Mouse (Mus musculus) forebrain, embryonic 13.5 days (tissue): ENCODE measurements around the gene Slc25a30. TPM values are rescaled to one million over a fixed set of nuclear protein-coding genes. Genes with fewer than 3 reads are reported as not detected.

Source experiments
- ATAC-seq: fragments of 200-750 bp; cut with Nextera tagmentation; 2 replicates; pipeline ENCODE4 v1.8.0; 2017
- H3K27ac ChIP-seq: fragments of 300-500 bp; sonication (generic); 2 replicates; pipeline ENCODE4 v1.5.1; 2015; ENCODE audit warnings: inconsistent platforms, mild to moderate bottlenecking, moderate library complexity
- H3K27me3 ChIP-seq: fragments of 300-500 bp; sonication (generic); 2 replicates; pipeline ENCODE4 v1.6.1; 2015; ENCODE audit warnings: mild to moderate bottlenecking, inconsistent platforms
- H3K36me3 ChIP-seq: fragments of 300-500 bp; sonication (generic); 2 replicates; pipeline ENCODE4 v1.6.1; 2015; ENCODE audit warnings: mild to moderate bottlenecking, inconsistent platforms; ENCODE audit not compliant: poor library complexity, severe bottlenecking
- H3K4me1 ChIP-seq: fragments of 300-500 bp; sonication (generic); 2 replicates; pipeline ENCODE4 v1.6.1; 2015; ENCODE audit warnings: inconsistent platforms
- H3K4me2 ChIP-seq: fragments of 300-500 bp; sonication (generic); 2 replicates; pipeline ENCODE4 v1.6.1; 2015; ENCODE audit warnings: inconsistent platforms, mild to moderate bottlenecking, moderate library complexity
- H3K4me3 ChIP-seq: fragments of 300-500 bp; sonication (generic); 2 replicates; pipeline ENCODE4 v1.5.1; 2015; ENCODE audit warnings: mild to moderate bottlenecking, inconsistent platforms
- H3K9ac ChIP-seq: fragments of 300-500 bp; sonication (generic); 2 replicates; pipeline ENCODE4 v1.6.1; 2015; ENCODE audit warnings: mild to moderate bottlenecking, inconsistent platforms
- H3K9me3 ChIP-seq: fragments of 300-500 bp; sonication (generic); replicated peaks from 2 replicates; pipeline ENCODE4 v1.6.1; 2016; ENCODE audit warnings: inconsistent platforms
- WGBS: fragments of 180-500 bp; shearing (Covaris S2); methylation state at CpG from one replicate; pipeline ENCODE4 v1.1.7; 2015; 5-methylcytosine and 5-hydroxymethylcytosine counted together
- polyA plus RNA-seq: library from polyadenylated mRNA; unstranded; fragments of >200 nt; fragmentation: Nextera tagmentation; extraction: Ambion mirVana; gene quantifications from 2 replicates; pipeline ENCODE4 v1.2.1, GENCODE M21; 2015

The Slc25a30 gene
- polyA plus RNA-seq, 1 experiment from 2014 or later: 9.5 TPM

GRCm38 (mm10) chr14:75826851-75827410, 40.1 kb upstream of the Slc25a30 start:
- H3K9ac ChIP-seq: no peak overlapping the region
- H3K36me3 ChIP-seq: no peaks in the 10 kb centered on the region
- H3K4me3 ChIP-seq: no peak overlapping the region
- no peak overlapping the region for H3K27ac ChIP-seq
- no peak overlapping the region for H3K4me2 ChIP-seq
- no peak for ATAC-seq
- peaks cover 19% of the 10 kb centered on the region for H3K27me3 ChIP-seq
- WGBS: 78% methylated on average over 3 of the region's 3 CpGs
- no peaks in the 10 kb centered on the region for H3K9me3 ChIP-seq
- H3K4me1 ChIP-seq: peaks cover 13% of the 10 kb centered on the region

GRCm38 (mm10) chr14:75820007-75820406, 33.2 kb upstream of the Slc25a30 start:
- H3K4me1 ChIP-seq: no peaks in the 10 kb centered on the region
- H3K9me3 ChIP-seq: no peaks in the 10 kb centered on the region
- no peak for ATAC-seq
- H3K27ac ChIP-seq: no peak overlapping the region
- H3K27me3 ChIP-seq: no peaks in the 10 kb centered on the region
- 92% methylated on average over 5 of the region's 5 CpGs for WGBS
- H3K9ac ChIP-seq: no peak overlapping the region
- H3K4me2 ChIP-seq: no peak overlapping the region
- no peak overlapping the region for H3K4me3 ChIP-seq
- no peaks in the 10 kb centered on the region for H3K36me3 ChIP-seq

- WGBS: 98% methylated on average over 2 of the region's 2 CpGs
- Histone ChIP-seq H3K27ac (no peak overlapping the region), H3K4me1 (no peaks in the 10 kb centered on the region), H3K9ac (no peak overlapping the region), H3K36me3 (no peaks in the 10 kb centered on the region), H3K4me2 (no peak overlapping the region), H3K27me3 (no peaks in the 10 kb centered on the region), H3K9me3 (no peaks in the 10 kb centered on the region), H3K4me3 (no peak overlapping the region)
- ATAC-seq: no peak
Measured at GRCm38 (mm10) chr14:75819341-75819740, 32.5 kb upstream of the Slc25a30 start.

- Histone ChIP-seq H3K4me3 (no peak overlapping the region), H3K9ac (no peak overlapping the region), H3K4me1 (no peaks in the 10 kb centered on the region), H3K27ac (no peak overlapping the region), H3K9me3 (no peaks in the 10 kb centered on the region), H3K27me3 (no peaks in the 10 kb centered on the region), H3K4me2 (no peak overlapping the region), H3K36me3 (no peaks in the 10 kb centered on the region)
- WGBS: 92% methylated on average over 2 of the region's 2 CpGs
- no peak for ATAC-seq
Measured at GRCm38 (mm10) chr14:75818528-75818927, 31.7 kb upstream of the Slc25a30 start.

GRCm38 (mm10) chr14:75809931-75810330, 23.1 kb upstream of the Slc25a30 start:
- H3K27ac ChIP-seq: no peak overlapping the region
- ATAC-seq: no peak
- no peak overlapping the region for H3K4me2 ChIP-seq
- no peaks in the 10 kb centered on the region for H3K36me3 ChIP-seq
- H3K4me3 ChIP-seq: no peak overlapping the region
- no peaks in the 10 kb centered on the region for H3K4me1 ChIP-seq
- H3K27me3 ChIP-seq: no peaks in the 10 kb centered on the region
- no peaks in the 10 kb centered on the region for H3K9me3 ChIP-seq
- no peak overlapping the region for H3K9ac ChIP-seq
- 86% methylated on average over 6 of the region's 6 CpGs for WGBS

GRCm38 (mm10) chr14:75807800-75808199, 21.0 kb upstream of the Slc25a30 start:
- 64% methylated on average over 8 of the region's 8 CpGs for WGBS

GRCm38 (mm10) chr14:75797769-75798386, 11.0 kb upstream of the Slc25a30 start:
- Histone ChIP-seq H3K4me3 (no peak overlapping the region), H3K27me3 (no peaks in the 10 kb centered on the region), H3K4me1 (no peaks in the 10 kb centered on the region), H3K27ac (no peak overlapping the region), H3K9me3 (no peaks in the 10 kb centered on the region), H3K9ac (no peak overlapping the region), H3K4me2 (no peak overlapping the region), H3K36me3 (no peaks in the 10 kb centered on the region)
- 42% methylated on average over 5 of the region's 5 CpGs for WGBS
- ATAC-seq: no peak

More at GRCm38 (mm10) chr14:75807800-75808199, 21.0 kb upstream of the Slc25a30 start:
- Histone ChIP-seq H3K36me3 (no peaks in the 10 kb centered on the region), H3K9me3 (no peaks in the 10 kb centered on the region), H3K9ac (no peak overlapping the region), H3K4me1 (no peaks in the 10 kb centered on the region), H3K27ac (no peak overlapping the region), H3K27me3 (no peaks in the 10 kb centered on the region), H3K4me2 (no peak overlapping the region), H3K4me3 (no peak overlapping the region)
- no peak for ATAC-seq

GRCm38 (mm10) chr14:75795918-75796317, 9.1 kb upstream of the Slc25a30 start:
- WGBS: 89% methylated on average over 4 of the region's 4 CpGs
- H3K27ac ChIP-seq: no peak overlapping the region
- no peak overlapping the region for H3K9ac ChIP-seq
- H3K4me3 ChIP-seq: no peak overlapping the region
- no peak overlapping the region for H3K4me2 ChIP-seq
- H3K36me3 ChIP-seq: no peaks in the 10 kb centered on the region
- H3K27me3 ChIP-seq: no peaks in the 10 kb centered on the region
- no peak for ATAC-seq
- H3K4me1 ChIP-seq: no peaks in the 10 kb centered on the region
- H3K9me3 ChIP-seq: no peaks in the 10 kb centered on the region

GRCm38 (mm10) chr14:75794726-75795125, 7.9 kb upstream of the Slc25a30 start:
- H3K36me3 ChIP-seq: no peaks in the 10 kb centered on the region
- no peaks in the 10 kb centered on the region for H3K4me1 ChIP-seq
- H3K9me3 ChIP-seq: no peaks in the 10 kb centered on the region
- WGBS: 80% methylated on average over 5 of the region's 5 CpGs
- H3K9ac ChIP-seq: no peak overlapping the region
- H3K4me2 ChIP-seq: no peak overlapping the region
- H3K4me3 ChIP-seq: no peak overlapping the region
- ATAC-seq: no peak
- H3K27me3 ChIP-seq: no peaks in the 10 kb centered on the region
- no peak overlapping the region for H3K27ac ChIP-seq

- Histone ChIP-seq H3K4me3 (no peak overlapping the region), H3K9me3 (no peaks in the 10 kb centered on the region), H3K27ac (no peak overlapping the region), H3K4me2 (no peak overlapping the region), H3K36me3 (no peaks in the 10 kb centered on the region), H3K4me1 (no peaks in the 10 kb centered on the region), H3K27me3 (no peaks in the 10 kb centered on the region), H3K9ac (no peak overlapping the region)
- WGBS: 72% methylated on average over 6 of the region's 6 CpGs
- no peak for ATAC-seq
Measured at GRCm38 (mm10) chr14:75794324-75794723, 7.5 kb upstream of the Slc25a30 start.

- Histone ChIP-seq H3K4me1 (no peaks in the 10 kb centered on the region), H3K27me3 (peaks cover 11% of the 10 kb centered on the region), H3K4me2 (no peak overlapping the region), H3K9ac (no peak overlapping the region), H3K4me3 (no peak overlapping the region), H3K27ac (no peak overlapping the region), H3K36me3 (no peaks in the 10 kb centered on the region), H3K9me3 (no peaks in the 10 kb centered on the region)
- 88% methylated on average over 4 of the region's 4 CpGs for WGBS
- no peak for ATAC-seq
Measured at GRCm38 (mm10) chr14:75793110-75793509, 6.3 kb upstream of the Slc25a30 start.

GRCm38 (mm10) chr14:75791372-75791771, 4.5 kb upstream of the Slc25a30 start:
- no peak overlapping the region for H3K27ac ChIP-seq
- 86% methylated on average over 3 of the region's 3 CpGs for WGBS
- H3K9ac ChIP-seq: no peak overlapping the region
- H3K4me1 ChIP-seq: no peaks in the 10 kb centered on the region
- H3K9me3 ChIP-seq: no peaks in the 10 kb centered on the region
- H3K27me3 ChIP-seq: peaks cover 14% of the 10 kb centered on the region
- no peak overlapping the region for H3K4me2 ChIP-seq
- no peak overlapping the region for H3K4me3 ChIP-seq
- no peaks in the 10 kb centered on the region for H3K36me3 ChIP-seq
- ATAC-seq: no peak
